Mouse (Mus musculus): ENCODE results near the gene Gm10337. TPM values are rescaled to one million over a fixed set of nuclear protein-coding genes. Genes with fewer than 3 reads are reported as not detected.

Gm10337 gene
- polyA plus RNA-seq (2012; ENCODE audit: low replicate concordance), result not detected in 2 replicates

GRCm38 (mm10) chr15:102503447-102503846 lies at the start of gene Gm10337:
Gene Gm10337, plus strand, starts transcription at chr15:102503722.

GRCm38 (mm10) chr15:102458904-102459317 lies 44.6 kb upstream of the Gm10337 start, which contains the start of gene Prr13:
Gene Prr13, plus strand, starts transcription at chr15:102459028.

GRCm38 (mm10) chr15:102470183-102470604 lies 33.3 kb upstream of the Gm10337 start, which contains the start of gene Pcbp2:
Gene Pcbp2, plus strand, starts transcription at chr15:102470539.

GRCm38 (mm10) chr15:102516728-102517404 lies 13.3 kb downstream of the Gm10337 start, which contains the start of gene Map3k12:
Gene Map3k12, minus strand, starts transcription at chr15:102517064.

GRCm38 (mm10) chr15:102517976-102518858 lies 14.7 kb downstream of the Gm10337 start, which contains the start of gene Tarbp2:
Gene Tarbp2, plus strand, starts transcription at chr15:102518192.

GRCm38 (mm10) chr15:102524892-102525485 lies 21.5 kb downstream of the Gm10337 start, which contains the start of gene Npff:
Gene Npff, minus strand, starts transcription at chr15:102524942.

Other genes with a start within 250 kb of the Gm10337 start
- gene Rarg, start 246.2 kb upstream of the Gm10337 start, polyA plus RNA-seq (2012; ENCODE audit: low replicate concordance), result 11.2 and 12.3 TPM in 2 replicates
- not detected in 2 replicates for gene Gm9918, start 233.2 kb upstream of the Gm10337 start, polyA plus RNA-seq (2012; ENCODE audit: low replicate concordance)
- 50.2 and 91.4 TPM in 2 replicates for gene Mfsd5, start 224.3 kb upstream of the Gm10337 start, polyA plus RNA-seq (2012; ENCODE audit: low replicate concordance)
- gene Espl1, start 207.5 kb upstream of the Gm10337 start, polyA plus RNA-seq (2012; ENCODE audit: low replicate concordance), result 19.4 and 42.7 TPM in 2 replicates
- 2.9 and 10.3 TPM in 2 replicates for gene Pfdn5, start 177.6 kb upstream of the Gm10337 start, polyA plus RNA-seq (2012; ENCODE audit: low replicate concordance)
- 25.7 and 87.7 TPM in 2 replicates for gene Myg1, start 172.0 kb upstream of the Gm10337 start, polyA plus RNA-seq (2012; ENCODE audit: low replicate concordance)
- gene Aaas, start 153.0 kb upstream of the Gm10337 start, polyA plus RNA-seq (2012; ENCODE audit: low replicate concordance), result 29.3 and 184 TPM in 2 replicates
- gene Sp7, start 136.5 kb upstream of the Gm10337 start, polyA plus RNA-seq (2012; ENCODE audit: low replicate concordance), result not detected in 2 replicates
- gene Sp1, start 97.6 kb upstream of the Gm10337 start, polyA plus RNA-seq (2012; ENCODE audit: low replicate concordance), result 10.7 and 11.9 TPM in 2 replicates
- not detected in 2 replicates for gene Amhr2, start 58.4 kb upstream of the Gm10337 start, polyA plus RNA-seq (2012; ENCODE audit: low replicate concordance)
- 46.5 and 443 TPM in 2 replicates for gene Prr13, start 44.7 kb upstream of the Gm10337 start, polyA plus RNA-seq (2012; ENCODE audit: low replicate concordance)
- gene Pcbp2, start 33.2 kb upstream of the Gm10337 start, polyA plus RNA-seq (2012; ENCODE audit: low replicate concordance), result 134 and 647 TPM in 2 replicates
- 0.99 and 1.2 TPM in 2 replicates for gene Map3k12, start 13.3 kb downstream of the Gm10337 start, polyA plus RNA-seq (2012; ENCODE audit: low replicate concordance)
- gene Tarbp2, start 14.5 kb downstream of the Gm10337 start, polyA plus RNA-seq (2012; ENCODE audit: low replicate concordance), result 79.5 and 91.5 TPM in 2 replicates
- 0.91 and 1.0 TPM in 2 replicates for gene Npff, start 21.2 kb downstream of the Gm10337 start, polyA plus RNA-seq (2012; ENCODE audit: low replicate concordance)
- 1.6 TPM in 1 of 2 replicates, not detected in the other for gene Gm28047, start 121.3 kb downstream of the Gm10337 start, polyA plus RNA-seq (2012; ENCODE audit: low replicate concordance)
- gene Atf7, start 121.7 kb downstream of the Gm10337 start, polyA plus RNA-seq (2012; ENCODE audit: low replicate concordance), result 12.2 and 15.7 TPM in 2 replicates
- gene Atp5g2, start 168.6 kb downstream of the Gm10337 start, polyA plus RNA-seq (2012; ENCODE audit: low replicate concordance), result 18.4 and 237 TPM in 2 replicates
- gene Calcoco1, start 218.5 kb downstream of the Gm10337 start, polyA plus RNA-seq (2012; ENCODE audit: low replicate concordance), result 9.7 and 15.0 TPM in 2 replicates

Measured in leukemia stem cell, adult 10-12 weeks (primary cell).